Mouse (Mus musculus) liver, adult 2 months (tissue): ENCODE measurements at regions not wholly inside any gene's neighbourhood (a gene's known extent, or its start where the extent isn't known, plus 50 kb on each side); places are given as distances from the start of the nearest gene placed in this dataset.

Experiments used
- CTCF ChIP-seq: fragments of 200-500 bp; IDR thresholded peaks from 2 replicates; pipeline ENCODE4 v1.5.1; 2011; ENCODE audit warnings: low read depth, low read length, control low read depth
- POLR2A ChIP-seq: fragments of 200-500 bp; IDR thresholded peaks from 2 replicates; pipeline ENCODE4 v1.6.1; 2011; ENCODE audit warnings: low read length, control low read depth; ENCODE audit not compliant: insufficient read depth; ENCODE audit errors: extremely low read depth

GRCm38 (mm10) chr13:44546289-44546688 lies 183.0 kb upstream of the Jarid2 start:
- TF ChIP-seq CTCF (no peak), POLR2A (no peak)
